Mouse (Mus musculus): ENCODE results near the gene Hist1h2be. TPM values are rescaled to one million over a fixed set of nuclear protein-coding genes. Genes with fewer than 3 reads are reported as not detected.
"Not testable (repeated sequence)": the region's sequence is repeated elsewhere in the genome, so short reads cannot be mapped to it uniquely, and the experiment has no call there.

Gene Hist1h2be
- total RNA-seq, 2 experiments from 2014 or later = 8.9 to 11.1 TPM

DNA sequence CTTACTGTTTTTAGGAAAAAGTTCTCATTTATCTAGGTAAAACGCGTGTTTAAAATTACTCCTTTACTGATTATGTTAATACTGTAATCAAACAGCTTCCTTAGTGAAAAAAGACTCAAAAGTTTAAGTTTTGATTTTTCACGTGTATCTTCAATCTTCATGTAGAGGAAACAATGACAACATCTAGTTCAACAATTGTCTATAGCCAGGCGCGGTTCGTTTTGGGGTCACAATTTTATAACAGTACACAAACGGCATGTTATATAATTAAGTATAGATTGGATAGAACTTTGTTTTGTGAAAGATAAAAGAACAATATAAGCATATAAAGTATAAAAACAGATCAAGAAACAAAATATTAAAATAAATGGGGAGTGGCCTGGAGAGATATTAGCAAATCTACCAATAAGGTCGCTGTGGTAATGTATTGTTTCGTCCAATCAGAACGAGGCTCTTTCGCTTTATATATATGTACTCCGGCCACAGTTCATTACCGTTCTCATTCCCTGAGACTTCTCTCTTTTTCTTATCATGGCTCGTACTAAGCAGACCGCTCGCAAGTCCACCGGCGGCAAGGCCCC, 45.6 kb downstream of the Hist1h2be start, which contains the start of gene Hist1h3d:
TSS of gene Hist1h3d (plus strand) at position 493 of the 581 bp plus-strand sequence.
- intact Hi-C loops (cut with DNase I) = no loop called here
- peak in 1 of 2 experiments; percentile 55 for DNase-seq

DNA sequence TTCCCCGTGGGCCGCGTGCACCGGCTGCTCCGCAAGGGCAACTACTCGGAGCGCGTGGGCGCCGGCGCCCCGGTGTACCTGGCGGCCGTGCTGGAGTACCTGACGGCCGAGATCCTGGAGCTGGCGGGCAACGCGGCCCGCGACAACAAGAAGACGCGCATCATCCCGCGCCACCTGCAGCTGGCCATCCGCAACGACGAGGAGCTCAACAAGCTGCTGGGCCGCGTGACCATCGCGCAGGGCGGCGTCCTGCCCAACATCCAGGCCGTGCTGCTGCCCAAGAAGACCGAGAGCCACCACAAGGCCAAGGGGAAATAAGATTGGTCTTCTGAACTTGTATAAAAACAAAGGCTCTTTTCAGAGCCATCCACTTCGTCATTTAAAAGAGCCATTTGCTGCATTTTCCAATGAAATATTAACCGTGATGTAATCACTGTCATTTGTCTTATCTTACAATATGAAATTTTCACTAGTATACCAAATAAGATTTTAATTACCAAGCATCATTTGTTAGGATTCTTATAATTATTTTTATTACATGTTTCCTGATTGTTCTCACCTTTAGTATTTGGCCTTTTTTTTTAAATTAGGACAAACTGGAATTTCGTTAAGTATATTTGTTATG, 46.3 kb downstream of the Hist1h2be start:
- intact Hi-C loops (cut with DNase I) = not testable (repeated sequence)

DNA sequence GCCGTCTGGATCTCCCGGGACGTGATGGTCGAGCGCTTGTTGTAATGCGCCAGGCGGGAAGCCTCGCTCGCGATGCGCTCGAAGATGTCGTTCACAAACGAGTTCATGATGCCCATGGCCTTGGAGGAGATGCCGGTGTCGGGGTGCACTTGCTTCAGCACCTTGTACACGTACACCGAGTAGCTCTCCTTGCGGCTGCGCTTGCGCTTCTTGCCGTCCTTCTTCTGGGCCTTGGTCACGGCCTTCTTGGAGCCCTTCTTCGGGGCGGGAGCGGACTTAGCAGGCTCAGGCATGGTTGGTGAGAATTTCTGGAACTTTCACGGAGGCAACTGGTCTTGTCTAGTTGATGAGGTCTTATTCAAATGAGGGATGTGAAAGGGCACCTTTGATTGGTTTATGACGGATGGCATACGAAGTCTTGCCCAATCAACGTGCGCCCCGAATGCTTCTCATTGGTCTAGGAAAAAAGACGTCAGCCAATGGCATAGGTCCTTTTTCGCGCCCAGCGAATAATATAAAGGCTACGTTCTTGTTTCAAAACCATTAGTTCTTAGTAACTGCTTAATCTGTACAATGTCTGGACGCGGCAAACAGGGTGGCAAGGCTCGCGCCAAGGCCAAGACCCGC, 46.9 kb downstream of the Hist1h2be start, which contains the start of the genes Hist1h2bf and Hist1h2ad:
TSS of gene Hist1h2bf (minus strand) at position 299 of the 627 bp plus-strand sequence.
TSS of gene Hist1h2ad (plus strand) at position 484 of the 627 bp plus-strand sequence.
- DNase-seq = peak; percentile 77 to 82
- intact Hi-C loops (cut with DNase I) = not testable (repeated sequence)

More for the DNA sequence above, 46.3 kb downstream of the Hist1h2be start:
- DNase-seq = not testable (repeated sequence)

DNA sequence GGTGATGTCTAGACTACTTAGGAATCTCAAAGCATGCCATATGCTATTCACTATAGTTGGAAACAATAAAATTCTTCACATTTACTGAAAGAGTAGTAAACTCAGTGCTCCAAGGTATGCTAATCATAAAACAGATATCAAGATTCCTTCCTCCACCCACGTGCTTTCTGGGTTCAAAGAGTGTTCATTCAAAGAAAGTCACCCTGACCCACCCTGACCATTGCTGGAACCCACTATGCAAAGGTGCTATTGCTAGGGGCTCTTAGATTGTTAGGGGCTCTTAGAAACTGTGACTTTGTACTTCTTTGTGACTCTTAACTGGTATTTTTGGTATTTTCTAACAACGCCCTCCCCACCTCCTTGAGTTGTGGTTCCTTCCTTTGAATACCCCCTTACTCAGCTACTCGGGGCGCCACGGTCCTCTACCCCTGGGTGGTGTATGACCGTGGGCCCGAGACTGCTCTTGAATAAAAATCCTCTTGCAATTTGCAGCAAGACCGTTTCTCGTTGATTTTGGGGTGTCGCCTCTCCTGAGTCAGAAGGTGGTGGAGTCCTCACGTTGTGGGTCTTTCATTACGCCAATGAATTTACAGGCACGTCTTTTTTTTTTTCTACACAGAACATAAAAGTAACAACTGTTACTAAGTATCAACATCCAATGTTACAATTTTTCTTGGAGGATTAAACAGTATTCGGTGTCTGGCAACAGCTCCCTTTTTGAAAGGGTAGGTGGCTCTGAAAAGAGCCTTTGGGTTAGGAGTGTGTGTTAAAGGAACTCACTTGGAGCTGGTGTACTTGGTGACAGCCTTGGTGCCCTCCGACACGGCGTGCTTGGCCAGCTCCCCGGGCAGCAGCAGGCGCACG, 47.7 kb downstream of the Hist1h2be start:
- intact Hi-C loops (cut with DNase I); DNase-seq: not testable (repeated sequence)

DNA sequence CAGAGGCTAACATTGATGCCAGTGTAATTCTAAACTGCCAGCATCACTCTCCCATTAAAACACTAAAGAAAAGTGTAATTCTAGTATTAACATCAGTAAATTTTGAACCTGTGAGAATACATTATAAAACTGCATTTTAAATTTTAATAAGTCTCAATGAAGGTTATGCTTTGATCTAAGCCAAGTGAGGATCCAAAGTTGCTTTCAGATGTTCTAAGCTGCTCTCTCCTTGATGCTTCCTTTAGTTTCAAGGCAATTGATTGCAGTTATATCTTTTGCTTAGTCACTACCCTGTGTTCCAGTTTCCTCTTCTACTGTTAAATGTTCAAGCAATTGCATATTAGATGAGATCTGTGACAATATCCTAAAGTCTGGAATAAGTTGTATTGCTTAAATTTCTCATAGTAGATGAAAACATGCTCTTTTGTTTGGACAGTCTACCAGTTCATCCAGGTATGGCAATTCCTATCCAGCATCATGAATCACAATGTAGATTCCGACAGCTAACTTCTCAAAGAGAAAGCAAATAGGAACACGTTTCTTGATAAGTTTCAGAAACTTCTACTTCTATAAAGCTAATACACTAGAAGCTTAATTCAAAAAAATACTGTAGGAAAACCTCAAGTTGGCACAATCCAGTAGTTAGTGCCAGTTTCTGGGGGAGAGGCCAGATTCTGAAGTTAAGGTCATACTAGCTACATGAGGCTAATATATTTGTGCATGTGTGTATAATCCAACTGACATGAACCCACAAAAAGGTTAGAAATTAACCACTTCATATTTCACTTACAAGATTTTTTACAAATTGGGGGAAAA, 48.5 kb downstream of the Hist1h2be start:
- intact Hi-C loops (cut with DNase I) = no loop called here
- no peak for DNase-seq

DNA sequence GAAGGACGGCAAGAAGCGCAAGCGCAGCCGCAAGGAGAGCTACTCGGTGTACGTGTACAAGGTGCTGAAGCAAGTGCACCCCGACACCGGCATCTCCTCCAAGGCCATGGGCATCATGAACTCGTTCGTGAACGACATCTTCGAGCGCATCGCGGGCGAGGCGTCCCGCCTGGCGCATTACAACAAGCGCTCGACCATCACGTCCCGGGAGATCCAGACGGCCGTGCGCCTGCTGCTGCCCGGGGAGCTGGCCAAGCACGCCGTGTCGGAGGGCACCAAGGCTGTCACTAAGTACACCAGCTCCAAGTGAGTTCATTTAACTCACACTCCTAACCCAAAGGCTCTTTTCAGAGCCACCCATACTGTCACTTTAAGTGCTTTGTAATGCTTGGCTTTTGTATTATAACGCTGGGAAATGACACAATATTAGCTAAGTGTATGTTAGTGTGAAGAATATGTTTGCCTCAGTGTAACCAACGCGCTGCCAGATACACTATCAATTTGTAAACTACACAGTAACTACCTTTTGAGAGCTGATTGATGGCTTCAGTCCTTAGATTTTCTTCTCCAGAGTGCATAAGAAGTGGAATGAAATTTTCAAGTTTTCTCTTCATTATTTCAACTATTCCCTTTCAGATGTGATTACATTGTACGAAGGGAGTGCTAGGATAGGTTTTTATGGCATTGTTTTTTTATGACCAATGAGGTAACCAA, 49.3 kb downstream of the Hist1h2be start:
- DNase-seq = not testable (repeated sequence)

DNA sequence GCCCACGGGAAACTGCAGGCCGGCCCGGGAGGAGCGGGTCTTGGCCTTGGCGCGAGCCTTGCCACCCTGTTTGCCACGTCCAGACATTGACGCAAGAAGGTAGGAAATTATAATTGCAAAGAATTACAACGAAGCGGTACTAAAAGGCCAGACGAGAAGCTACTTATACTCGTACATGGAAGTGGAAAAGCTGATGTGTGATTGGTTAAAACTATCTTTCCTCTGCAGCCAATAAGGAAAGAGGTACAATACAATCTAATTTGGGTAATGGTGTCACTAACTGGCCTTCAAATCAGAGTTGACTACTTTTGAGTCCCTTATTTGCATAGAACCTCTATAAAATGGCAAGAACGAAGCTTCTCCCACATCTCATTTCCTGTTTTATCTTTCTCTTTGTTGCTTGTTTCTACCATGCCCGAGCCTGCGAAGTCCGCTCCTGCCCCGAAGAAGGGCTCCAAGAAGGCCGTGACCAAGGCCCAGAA, 49.9 kb downstream of the Hist1h2be start, which contains the start of the genes Hist1h2ae and Hist1h2bg:
TSS of gene Hist1h2ae (minus strand) at position 199 of the 482 bp plus-strand sequence.
TSS of gene Hist1h2bg (plus strand) at position 375 of the 482 bp plus-strand sequence.
- DNase-seq = peak; percentile 56 to 78
- intact Hi-C loops (cut with DNase I) = no loop called here

More for the DNA sequence above, 49.3 kb downstream of the Hist1h2be start:
- intact Hi-C loops (cut with DNase I) = not testable (repeated sequence)

DNA sequence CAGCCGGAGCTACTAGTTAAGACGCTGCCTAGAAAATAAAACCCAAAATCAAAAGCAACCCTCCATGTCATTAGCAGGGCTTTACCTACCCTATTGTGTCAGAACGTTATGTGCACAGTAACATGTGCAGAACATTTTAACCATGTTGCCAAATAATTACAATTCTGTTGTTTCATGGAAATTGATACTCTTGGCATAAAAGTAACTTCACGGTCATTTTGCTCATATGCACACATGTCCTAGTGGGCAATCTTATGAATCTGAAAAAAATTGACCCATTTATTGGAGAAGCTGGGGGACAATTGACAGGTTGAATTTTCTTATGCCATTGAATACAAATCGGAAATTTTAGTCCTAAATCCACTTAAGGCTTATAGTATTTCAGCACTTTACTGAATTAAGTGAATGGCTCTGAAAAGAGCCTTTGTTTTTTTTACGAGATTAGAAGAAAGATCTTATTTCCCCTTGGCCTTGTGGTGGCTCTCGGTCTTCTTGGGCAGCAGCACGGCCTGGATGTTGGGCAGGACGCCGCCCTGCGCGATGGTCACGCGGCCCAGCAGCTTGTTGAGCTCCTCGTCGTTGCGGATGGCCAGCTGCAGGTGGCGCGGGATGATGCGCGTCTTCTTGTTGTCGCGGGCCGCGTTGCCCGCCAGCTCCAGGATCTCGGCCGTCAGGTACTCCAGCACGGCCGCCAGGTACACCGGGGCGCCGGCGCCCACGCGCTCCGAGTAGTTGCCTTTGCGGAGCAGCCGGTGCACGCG, 50.5 kb downstream of the Hist1h2be start:
- DNase-seq; intact Hi-C loops (cut with DNase I): not testable (repeated sequence)

DNA sequence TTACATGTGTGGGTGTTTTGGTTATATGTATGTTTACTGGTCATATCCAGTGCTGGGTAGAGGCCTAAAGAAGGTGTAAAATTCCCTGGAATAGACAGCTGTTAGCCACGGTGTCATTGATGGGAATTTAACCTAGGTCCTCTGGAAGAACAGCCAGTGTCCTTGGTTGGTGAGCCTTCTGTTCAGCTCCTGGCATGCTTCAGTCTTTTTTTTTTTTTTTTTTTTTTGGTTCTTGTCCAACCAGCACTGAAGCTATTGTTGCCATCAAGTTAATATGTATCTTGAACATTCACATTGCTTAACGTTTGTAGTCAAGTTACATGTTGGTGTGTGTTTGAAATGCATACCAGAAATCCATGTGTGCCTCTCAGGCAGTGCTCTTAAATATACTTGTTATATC, 56.4 kb downstream of the Hist1h2be start:
- no peak for DNase-seq
- intact Hi-C loops (cut with DNase I) = no loop called here

DNA sequence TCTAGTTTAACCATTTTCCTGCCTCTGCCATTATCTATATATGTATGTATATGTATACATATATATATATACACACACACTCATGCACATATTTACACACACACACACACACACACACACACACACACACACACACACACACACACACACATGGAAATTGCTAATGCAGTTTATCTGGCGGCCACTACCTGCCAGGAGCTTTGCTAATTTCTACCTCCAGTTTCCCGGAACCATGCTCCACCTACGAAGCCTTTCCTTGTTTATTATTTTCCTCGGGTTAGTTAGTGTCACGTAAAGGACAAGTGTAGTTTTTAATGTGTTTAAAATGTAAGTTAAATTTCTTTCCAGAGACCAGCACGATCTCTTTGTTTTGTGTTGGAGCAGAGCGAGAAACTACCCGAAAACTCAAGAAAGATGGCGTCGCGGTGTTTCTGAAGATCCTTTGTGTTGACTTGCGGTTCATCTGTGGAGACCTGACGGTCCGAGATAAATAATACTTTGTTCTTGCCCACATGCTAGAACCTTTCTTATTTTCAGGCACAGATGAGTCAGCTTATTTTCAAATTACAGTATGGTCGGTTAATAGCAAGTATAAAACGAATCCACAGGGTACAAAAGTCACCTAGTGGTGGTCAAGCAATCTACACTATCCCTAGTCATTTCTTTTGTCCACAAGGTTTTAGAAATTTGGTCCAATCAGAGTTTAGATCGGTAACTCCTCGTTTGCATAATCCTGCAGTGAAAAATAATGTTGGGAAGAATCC, 58.0 kb downstream of the Hist1h2be start:
- intact Hi-C loops (cut with DNase I) = no loop called here
- DNase-seq = peak in 1 of 2 experiments; percentile 38

DNA sequence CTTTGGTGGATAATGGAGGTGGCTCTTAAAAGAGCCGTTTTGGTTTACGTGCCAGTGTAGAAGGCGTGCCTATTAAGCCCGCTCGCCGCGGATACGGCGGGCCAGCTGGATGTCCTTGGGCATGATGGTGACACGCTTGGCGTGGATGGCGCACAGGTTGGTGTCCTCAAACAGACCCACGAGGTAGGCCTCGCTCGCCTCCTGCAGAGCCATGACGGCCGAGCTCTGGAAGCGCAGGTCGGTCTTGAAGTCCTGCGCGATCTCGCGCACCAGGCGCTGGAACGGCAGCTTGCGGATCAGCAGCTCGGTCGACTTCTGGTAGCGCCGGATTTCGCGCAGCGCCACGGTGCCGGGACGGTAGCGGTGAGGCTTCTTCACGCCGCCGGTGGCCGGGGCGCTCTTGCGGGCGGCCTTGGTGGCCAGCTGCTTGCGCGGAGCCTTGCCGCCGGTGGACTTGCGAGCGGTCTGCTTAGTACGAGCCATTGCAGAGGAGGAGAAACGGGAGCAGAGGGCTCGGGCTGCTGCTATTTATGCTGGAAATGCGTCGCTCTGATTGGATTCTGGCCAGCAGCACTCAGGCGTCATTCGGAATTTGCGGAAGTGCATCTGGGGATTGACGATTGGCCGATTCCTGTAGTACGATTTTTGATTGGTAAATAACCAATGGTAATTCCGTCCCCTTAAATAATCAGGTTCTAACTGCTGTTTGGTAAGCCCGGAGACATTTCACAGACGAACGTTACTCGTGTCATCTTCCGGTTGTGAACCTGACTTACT, 58.9 kb downstream of the Hist1h2be start, which contains the start of gene Hist1h3e:
TSS of gene Hist1h3e (minus strand) at position 487 of the 777 bp plus-strand sequence.
- intact Hi-C loops (cut with DNase I) = not testable (repeated sequence)
- DNase-seq = peak; percentile 89 to 92

DNA sequence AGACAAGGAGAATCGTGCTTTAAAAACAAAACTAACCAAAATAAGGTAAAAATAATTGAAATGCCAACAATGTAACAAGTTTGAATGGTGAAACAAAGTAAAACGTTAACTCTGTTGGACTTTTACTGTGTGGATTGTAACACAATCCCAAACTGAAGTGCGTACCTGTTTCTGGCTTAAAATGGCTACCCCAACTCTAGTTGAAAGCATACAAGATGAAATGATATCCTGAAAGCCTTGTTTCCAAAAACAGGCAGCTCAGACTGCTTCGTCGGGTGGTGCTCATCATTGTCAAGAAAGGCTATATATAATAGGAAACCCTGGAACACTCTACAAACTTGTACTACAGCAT, 59.4 kb downstream of the Hist1h2be start:
- intact Hi-C loops (cut with DNase I); DNase-seq: not testable (repeated sequence)

DNA sequence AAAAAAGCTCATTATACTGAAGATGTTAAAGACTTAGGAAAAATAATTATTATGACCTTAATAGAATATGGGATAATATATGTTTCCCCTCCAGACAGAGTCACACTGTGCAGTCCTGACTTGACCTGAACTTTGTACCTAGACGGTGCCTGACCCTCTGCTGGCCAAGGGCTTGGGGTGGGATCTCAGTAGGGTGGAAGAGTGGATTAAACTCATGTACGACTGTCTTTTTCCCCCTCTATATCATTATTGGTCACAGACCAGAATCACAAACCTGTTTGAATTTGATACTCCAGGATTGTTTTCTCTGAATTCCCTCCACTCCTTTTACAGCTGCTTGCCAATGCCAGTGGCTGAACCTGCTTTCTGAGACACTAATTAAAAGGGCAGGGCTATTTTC, 60.2 kb downstream of the Hist1h2be start:
- intact Hi-C loops (cut with DNase I); DNase-seq: not testable (repeated sequence)

DNA sequence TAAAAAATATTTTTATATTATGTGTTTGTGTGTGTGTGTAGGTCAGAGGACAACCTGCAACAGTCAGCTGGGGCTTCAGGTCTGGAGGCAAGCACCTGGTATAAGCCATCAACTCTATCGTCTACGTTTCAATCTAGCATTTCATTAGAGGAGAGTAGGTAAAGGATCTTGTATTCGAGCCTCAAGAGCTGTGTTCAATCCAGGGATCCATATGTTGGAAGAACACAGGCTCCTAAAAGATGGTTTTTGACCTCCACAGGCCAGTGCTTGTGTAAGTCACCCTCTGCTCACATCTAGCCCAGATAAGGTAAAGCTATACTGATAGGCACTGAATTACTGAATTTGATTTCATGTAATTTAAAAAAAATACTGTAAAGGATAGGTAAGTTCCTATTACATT, 64.0 kb downstream of the Hist1h2be start:
- intact Hi-C loops (cut with DNase I) = no loop called here
- DNase-seq = no peak

DNA sequence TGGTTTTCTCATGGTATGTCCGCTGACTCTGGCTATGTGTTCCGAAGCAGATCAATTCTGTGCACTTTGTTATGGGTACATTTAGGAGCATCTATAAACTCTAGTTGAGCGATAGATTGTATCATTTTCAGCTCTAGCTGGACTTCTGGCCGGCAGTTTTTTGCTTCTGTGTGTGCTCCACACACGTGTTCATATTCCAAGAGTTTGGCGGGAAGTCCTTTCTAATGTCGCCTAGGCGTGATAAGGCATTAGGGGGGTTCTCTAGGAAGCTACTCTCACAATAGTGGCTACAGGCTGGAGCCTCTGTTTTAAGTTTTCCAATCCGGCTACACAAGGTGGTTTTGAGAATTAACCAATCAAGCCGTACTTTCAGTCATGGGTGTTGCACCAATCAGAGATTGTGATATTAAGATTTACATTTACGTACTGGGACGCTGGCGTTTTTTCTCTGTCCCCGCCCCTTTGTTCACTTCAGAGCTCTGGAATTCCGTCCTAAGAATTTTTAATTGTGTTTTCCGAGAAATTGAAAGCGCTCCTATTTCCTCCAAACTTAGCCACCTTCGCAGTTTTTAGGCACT, 65.0 kb downstream of the Hist1h2be start:
- DNase-seq = peak; percentile 52 to 70
- intact Hi-C loops (cut with DNase I) = no loop called here

Data from heart, postnatal 36 days (tissue).